Mouse (Mus musculus) forebrain, embryonic 13.5 days (tissue): ENCODE measurements at regions not wholly inside any gene's neighbourhood (a gene's known extent, or its start where the extent isn't known, plus 50 kb on each side); places are given as distances from the start of the nearest gene placed in this dataset.
"Not testable (repeated sequence)": the region's sequence is repeated elsewhere in the genome, so short reads cannot be mapped to it uniquely, and the experiment has no call there.

Source experiments
- ATAC-seq: fragments of 200-750 bp; cut with Nextera tagmentation; 2 replicates; pipeline ENCODE4 v1.8.0; 2017
- H3K27ac ChIP-seq: fragments of 300-500 bp; sonication (generic); 2 replicates; pipeline ENCODE4 v1.5.1; 2015; ENCODE audit warnings: inconsistent platforms, mild to moderate bottlenecking, moderate library complexity
- H3K27me3 ChIP-seq: fragments of 300-500 bp; sonication (generic); 2 replicates; pipeline ENCODE4 v1.6.1; 2015; ENCODE audit warnings: mild to moderate bottlenecking, inconsistent platforms
- H3K36me3 ChIP-seq: fragments of 300-500 bp; sonication (generic); 2 replicates; pipeline ENCODE4 v1.6.1; 2015; ENCODE audit warnings: mild to moderate bottlenecking, inconsistent platforms; ENCODE audit not compliant: poor library complexity, severe bottlenecking
- H3K4me1 ChIP-seq: fragments of 300-500 bp; sonication (generic); 2 replicates; pipeline ENCODE4 v1.6.1; 2015; ENCODE audit warnings: inconsistent platforms
- H3K4me2 ChIP-seq: fragments of 300-500 bp; sonication (generic); 2 replicates; pipeline ENCODE4 v1.6.1; 2015; ENCODE audit warnings: inconsistent platforms, mild to moderate bottlenecking, moderate library complexity
- H3K4me3 ChIP-seq: fragments of 300-500 bp; sonication (generic); 2 replicates; pipeline ENCODE4 v1.5.1; 2015; ENCODE audit warnings: mild to moderate bottlenecking, inconsistent platforms
- H3K9ac ChIP-seq: fragments of 300-500 bp; sonication (generic); 2 replicates; pipeline ENCODE4 v1.6.1; 2015; ENCODE audit warnings: mild to moderate bottlenecking, inconsistent platforms
- H3K9me3 ChIP-seq: fragments of 300-500 bp; sonication (generic); replicated peaks from 2 replicates; pipeline ENCODE4 v1.6.1; 2016; ENCODE audit warnings: inconsistent platforms
- WGBS: fragments of 180-500 bp; shearing (Covaris S2); methylation state at CpG from one replicate; pipeline ENCODE4 v1.1.7; 2015; 5-methylcytosine and 5-hydroxymethylcytosine counted together

DNA sequence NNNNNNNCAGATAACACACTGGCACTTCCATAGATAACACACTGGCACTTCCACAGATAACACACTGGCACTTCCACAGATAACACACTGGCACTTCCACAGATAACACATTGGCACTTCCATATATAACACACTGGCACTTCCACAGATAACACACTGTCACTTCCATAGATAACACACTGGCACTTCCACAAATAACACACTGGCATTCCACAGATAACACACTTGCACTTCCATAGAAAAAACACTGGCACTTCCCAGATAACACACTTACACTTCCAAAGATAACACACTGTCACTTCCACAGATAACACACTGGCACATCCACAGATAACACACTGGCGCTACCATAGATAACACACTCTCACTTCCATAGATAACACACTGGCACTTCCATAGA, 105.7 kb upstream of the Afdn start:
- 69% methylated on average over 1 of the region's 1 CpGs for WGBS
- not testable (repeated sequence) for H3K27ac ChIP-seq, H3K9ac ChIP-seq, H3K4me3 ChIP-seq, H3K36me3 ChIP-seq, H3K4me2 ChIP-seq, H3K27me3 ChIP-seq, ATAC-seq, H3K9me3 ChIP-seq
- H3K4me1 ChIP-seq = peaks cover 40% of the 10 kb centered on the region

DNA sequence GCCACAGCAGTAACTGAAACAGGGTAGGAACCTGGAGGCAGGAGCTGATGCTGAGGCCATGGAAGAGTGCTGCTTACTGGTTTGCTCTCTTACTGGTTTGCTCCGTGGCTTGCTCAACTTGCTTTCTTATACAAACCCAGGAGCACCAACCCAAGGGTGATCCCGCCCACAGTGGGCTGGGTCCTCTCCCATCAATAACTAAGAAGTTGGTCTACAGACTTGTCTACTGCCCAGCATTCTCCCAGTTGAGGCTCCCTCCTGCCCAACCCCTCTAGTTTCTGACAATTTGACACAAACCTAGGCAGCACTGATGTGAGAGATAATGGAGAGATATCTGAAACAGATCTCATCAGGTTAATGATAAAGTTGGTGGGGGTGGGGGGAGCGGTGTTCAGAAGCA, 104.3 kb upstream of the Afdn start:
- WGBS = 20% methylated on average over 3 of the region's 3 CpGs
- H3K27ac ChIP-seq = peak overlapping the region; percentile 65; the same call in 1 of the 2 replicates
- no peaks in the 10 kb centered on the region for H3K27me3 ChIP-seq
- no peaks in the 10 kb centered on the region for H3K9me3 ChIP-seq
- H3K4me2 ChIP-seq = peak overlapping the region; percentile 40
- H3K9ac ChIP-seq = no peak overlapping the region
- peaks cover 42% of the 10 kb centered on the region for H3K4me1 ChIP-seq
- H3K4me3 ChIP-seq = no peak overlapping the region
- no peaks in the 10 kb centered on the region for H3K36me3 ChIP-seq
- ATAC-seq = peak; percentile 15

DNA sequence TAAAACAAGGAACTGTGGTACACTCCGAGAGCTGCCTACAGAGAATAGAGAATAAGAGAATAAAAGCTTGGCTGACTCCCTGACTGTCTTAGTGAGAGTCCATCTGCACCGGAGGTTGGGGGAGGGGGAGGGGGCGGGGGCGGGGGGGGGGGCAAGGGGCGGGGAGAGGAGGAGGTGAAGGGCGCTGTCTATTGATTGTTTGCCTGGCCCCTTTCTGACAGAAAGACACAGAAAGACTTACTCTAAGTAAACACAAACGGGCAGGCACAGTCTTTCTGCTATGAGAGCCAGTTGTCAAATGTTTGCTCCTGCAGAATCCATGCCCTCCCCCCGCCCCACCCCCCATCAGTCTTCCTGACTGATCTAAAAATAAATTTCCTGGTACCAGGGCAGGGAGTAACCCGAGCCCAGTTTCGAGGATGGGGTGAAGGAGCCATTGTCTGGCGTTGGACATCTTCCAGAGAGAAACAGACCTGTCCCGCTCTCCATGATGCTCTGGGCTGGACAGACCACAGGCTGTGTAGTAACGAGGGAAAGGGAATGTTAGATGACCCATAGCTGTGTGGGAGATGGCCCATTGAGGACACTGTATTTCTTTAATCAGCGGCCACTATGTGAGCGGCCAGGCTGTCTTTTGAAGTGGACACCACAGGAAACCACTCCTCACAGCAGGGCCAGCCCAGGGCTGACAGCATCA, 103.7 kb upstream of the Afdn start:
- no peaks in the 10 kb centered on the region for H3K36me3 ChIP-seq
- no peaks in the 10 kb centered on the region for H3K9me3 ChIP-seq
- H3K4me1 ChIP-seq = peaks cover 42% of the 10 kb centered on the region
- H3K9ac ChIP-seq = peak overlapping the region; percentile 41
- no peak overlapping the region for H3K4me3 ChIP-seq
- no peaks in the 10 kb centered on the region for H3K27me3 ChIP-seq
- peak; percentile 60 for ATAC-seq
- peak overlapping the region; percentile 87 for H3K27ac ChIP-seq
- under 1% methylated on average over 10 of the region's 15 CpGs for WGBS
- H3K4me2 ChIP-seq = peak overlapping the region; percentile 40

DNA sequence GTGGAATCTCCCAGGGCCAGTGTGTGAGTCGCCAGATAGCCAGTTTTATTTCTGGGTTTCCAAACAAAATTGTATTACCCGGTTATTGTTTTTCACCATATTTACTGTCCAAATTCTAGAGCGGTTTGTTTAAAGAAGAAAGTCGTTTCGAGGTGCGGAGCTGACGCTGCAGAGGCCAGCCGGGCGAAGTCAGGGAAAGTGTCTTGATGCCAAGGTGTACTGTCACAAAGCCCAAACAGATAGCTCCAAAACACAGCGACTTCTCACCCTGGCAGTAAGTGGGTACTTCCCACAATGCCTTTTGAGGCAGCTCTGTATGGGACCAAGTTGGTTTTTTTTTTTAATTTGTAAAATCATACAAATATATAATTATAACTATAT, 103.2 kb upstream of the Afdn start:
- H3K27ac ChIP-seq = peak overlapping the region; percentile 87
- H3K36me3 ChIP-seq = no peaks in the 10 kb centered on the region
- 24% methylated on average over 10 of the region's 10 CpGs for WGBS
- ATAC-seq = no peak
- H3K9me3 ChIP-seq = no peaks in the 10 kb centered on the region
- H3K4me3 ChIP-seq = no peak overlapping the region
- peaks cover 42% of the 10 kb centered on the region for H3K4me1 ChIP-seq
- no peaks in the 10 kb centered on the region for H3K27me3 ChIP-seq
- peak overlapping the region; percentile 40 for H3K4me2 ChIP-seq
- H3K9ac ChIP-seq = peak overlapping the region; percentile 41; the same call in 1 of the 2 replicates

DNA sequence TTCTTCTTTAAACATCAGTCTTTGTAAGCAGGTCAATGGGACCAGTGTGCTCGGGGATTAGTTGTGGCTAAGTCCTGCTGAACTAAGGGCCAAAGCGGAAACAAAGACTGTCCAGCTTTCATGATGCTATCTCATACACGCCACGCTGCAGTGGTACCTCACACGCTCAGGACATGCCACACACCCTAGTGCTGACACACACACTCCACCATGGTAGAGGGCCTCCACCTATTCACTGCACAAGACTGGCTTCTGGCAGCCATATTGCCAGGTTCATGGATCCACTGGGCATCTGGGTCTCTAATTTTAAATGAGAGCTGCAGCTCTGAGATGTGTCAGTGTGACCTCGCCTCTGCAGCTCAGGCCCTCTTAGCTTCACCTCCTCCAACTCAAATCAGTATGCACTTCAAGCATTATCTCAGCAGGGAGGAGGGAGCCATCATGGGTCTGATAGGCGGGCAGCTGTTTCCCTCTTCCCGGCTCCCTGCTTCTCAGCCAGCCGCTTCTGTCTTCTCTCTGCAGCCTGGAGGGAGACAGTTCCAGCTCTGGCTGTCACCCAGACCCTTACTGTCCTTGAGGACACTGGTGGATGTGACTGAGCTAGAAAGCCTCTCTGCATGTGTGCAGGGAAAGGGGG, 102.6 kb upstream of the Afdn start:
- WGBS = 18% methylated on average over 9 of the region's 9 CpGs
- Histone ChIP-seq H3K4me1 (peaks cover 42% of the 10 kb centered on the region), H3K9me3 (no peaks in the 10 kb centered on the region), H3K27me3 (no peaks in the 10 kb centered on the region), H3K4me3 (no peak overlapping the region), H3K27ac (peak overlapping the region; percentile 87), H3K9ac (no peak overlapping the region), H3K4me2 (no peak overlapping the region), H3K36me3 (no peaks in the 10 kb centered on the region)
- ATAC-seq = peak; percentile 76

DNA sequence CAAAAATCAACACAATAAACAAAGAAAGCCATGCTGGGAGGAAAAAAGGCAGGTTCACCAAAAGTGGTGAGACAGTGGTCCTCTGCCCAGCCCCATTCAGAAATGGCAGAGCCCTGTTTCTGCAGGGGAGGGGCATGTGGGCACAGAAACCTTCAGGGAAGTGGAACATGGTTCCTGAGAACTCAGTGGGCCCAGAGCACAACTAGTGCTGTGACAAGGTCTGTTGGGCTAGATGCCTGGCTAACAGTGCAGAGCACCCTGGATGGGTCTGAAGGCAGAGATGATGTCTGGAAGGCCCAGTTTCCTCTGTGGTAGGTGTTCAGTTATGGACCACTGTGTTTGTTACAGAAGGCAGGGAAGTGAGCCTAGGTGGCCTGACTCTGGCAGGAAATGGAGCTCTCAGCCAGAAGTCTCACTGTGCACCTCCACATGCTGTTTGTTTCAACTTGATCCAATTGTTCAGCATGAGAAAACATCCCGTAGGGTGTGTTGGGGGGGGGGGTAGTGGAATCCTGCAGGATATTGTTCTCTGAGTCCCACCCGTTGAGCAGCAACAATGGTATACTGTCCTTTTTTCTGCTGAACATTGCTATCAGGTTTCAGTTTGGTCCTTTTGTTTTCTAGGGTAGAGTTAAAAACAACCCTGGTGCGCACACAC, 101.9 kb upstream of the Afdn start:
- H3K36me3 ChIP-seq = no peaks in the 10 kb centered on the region
- no peaks in the 10 kb centered on the region for H3K27me3 ChIP-seq
- no peak overlapping the region for H3K4me2 ChIP-seq
- no peak overlapping the region for H3K4me3 ChIP-seq
- ATAC-seq = peak; percentile 23; the same call in 1 of the 2 replicates
- H3K27ac ChIP-seq = peak overlapping the region; percentile 87
- H3K4me1 ChIP-seq = peaks cover 42% of the 10 kb centered on the region
- WGBS = 11% methylated on average over 3 of the region's 3 CpGs
- H3K9ac ChIP-seq = no peak overlapping the region
- H3K9me3 ChIP-seq = no peaks in the 10 kb centered on the region

DNA sequence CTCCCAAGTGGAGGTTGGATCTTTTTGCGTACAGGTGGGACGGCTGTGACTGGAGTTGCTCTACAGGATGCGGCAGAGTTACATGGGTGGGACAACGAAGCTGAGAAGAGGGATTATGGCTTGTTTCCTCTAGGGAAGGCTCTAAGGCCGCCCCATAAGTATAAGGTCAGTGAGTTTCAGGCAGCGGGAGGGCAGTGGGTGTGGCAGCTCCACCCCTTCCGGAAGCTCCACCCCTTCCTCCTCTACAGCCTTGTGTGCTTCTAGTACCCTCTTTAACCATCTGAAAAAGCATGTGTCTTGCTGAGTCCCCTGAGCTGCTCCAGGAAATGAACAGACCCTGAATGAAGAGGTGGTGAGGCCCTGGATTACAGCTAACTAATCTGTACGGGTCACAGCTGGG, 101.2 kb upstream of the Afdn start:
- ATAC-seq = no peak
- 7% methylated on average over 8 of the region's 8 CpGs for WGBS
- H3K4me3 ChIP-seq = no peak overlapping the region

DNA sequence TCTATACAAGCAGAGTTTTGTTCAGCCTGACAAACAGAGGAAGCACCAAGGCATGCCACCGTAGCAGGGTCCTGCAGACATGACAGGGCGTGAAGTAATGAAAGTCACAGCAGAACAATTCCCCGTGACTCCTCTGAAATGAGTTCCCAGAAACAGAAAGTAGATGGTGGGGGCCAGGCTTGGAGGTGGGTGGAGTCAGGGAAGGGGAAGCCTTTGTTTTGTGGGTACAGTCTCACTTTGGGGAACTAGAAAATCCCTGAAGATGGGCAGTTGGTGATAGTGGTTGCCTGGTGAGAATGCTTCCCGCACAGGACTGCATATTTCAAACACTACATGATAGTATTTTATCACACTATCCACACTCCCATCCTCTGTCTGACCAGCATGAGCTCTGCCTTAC, 100.4 kb upstream of the Afdn start:
- 74% methylated on average over 4 of the region's 4 CpGs for WGBS
- Histone ChIP-seq H3K4me3 (no peak overlapping the region), H3K9ac (no peak overlapping the region), H3K36me3 (no peaks in the 10 kb centered on the region), H3K9me3 (no peaks in the 10 kb centered on the region), H3K4me2 (no peak overlapping the region), H3K27me3 (no peaks in the 10 kb centered on the region), H3K4me1 (peaks cover 42% of the 10 kb centered on the region), H3K27ac (no peak overlapping the region)
- ATAC-seq = no peak

More for the DNA sequence above, 101.2 kb upstream of the Afdn start:
- H3K9ac ChIP-seq = no peak overlapping the region
- H3K27ac ChIP-seq = peak overlapping the region; percentile 87
- H3K36me3 ChIP-seq = no peaks in the 10 kb centered on the region
- no peaks in the 10 kb centered on the region for H3K27me3 ChIP-seq
- H3K4me1 ChIP-seq = peaks cover 42% of the 10 kb centered on the region
- H3K4me2 ChIP-seq = no peak overlapping the region
- H3K9me3 ChIP-seq = no peaks in the 10 kb centered on the region

DNA sequence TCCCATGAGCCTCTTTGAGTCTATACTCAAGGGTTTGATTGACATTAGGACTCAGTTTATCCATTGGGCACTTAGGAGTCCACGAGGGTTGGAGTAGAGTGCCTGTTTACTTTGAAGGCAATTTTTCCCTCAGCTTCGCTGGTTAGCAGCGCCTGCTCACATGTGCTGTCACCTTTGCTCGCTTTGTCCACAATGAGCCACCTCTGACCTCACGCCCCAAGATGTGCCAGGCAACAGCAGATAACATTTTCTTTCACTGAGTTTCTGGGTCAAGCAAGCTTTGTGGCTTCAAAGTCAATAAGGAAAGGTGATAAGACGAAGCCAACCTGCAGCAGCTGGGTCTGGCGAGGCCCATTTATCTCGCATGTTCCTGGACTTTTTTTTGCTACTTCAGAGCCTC, 99.3 kb upstream of the Afdn start:
- H3K4me1 ChIP-seq = peaks cover 39% of the 10 kb centered on the region

DNA sequence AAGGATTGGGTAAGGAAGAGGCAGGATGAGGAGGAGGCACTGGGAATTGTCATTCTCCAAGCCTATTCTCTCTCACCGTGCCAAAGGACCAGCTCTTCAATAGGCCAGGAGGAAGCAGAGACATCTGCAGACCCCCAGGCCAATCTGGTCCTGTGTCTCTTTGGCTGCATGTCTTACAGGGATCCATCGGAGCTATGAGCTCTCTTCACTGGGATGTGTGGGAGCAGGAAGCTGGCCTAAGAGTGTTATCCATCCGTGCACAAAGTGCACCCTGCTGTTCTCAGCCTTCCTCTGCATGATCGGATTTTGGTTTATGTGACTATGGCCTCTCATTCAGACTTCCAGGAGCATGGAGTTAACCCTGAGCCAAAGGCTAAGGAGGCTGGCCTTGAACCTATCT, 98.2 kb upstream of the Afdn start:
- no peak overlapping the region for H3K4me2 ChIP-seq
- H3K4me1 ChIP-seq = peaks cover 40% of the 10 kb centered on the region
- H3K27me3 ChIP-seq = no peaks in the 10 kb centered on the region
- no peak overlapping the region for H3K27ac ChIP-seq
- no peak overlapping the region for H3K4me3 ChIP-seq
- no peak overlapping the region for H3K9ac ChIP-seq
- ATAC-seq = no peak
- WGBS = 54% methylated on average over 4 of the region's 4 CpGs
- H3K9me3 ChIP-seq = no peaks in the 10 kb centered on the region
- no peaks in the 10 kb centered on the region for H3K36me3 ChIP-seq

More for the DNA sequence above, 99.3 kb upstream of the Afdn start:
- ATAC-seq = no peak
- no peak overlapping the region for H3K9ac ChIP-seq
- H3K36me3 ChIP-seq = no peaks in the 10 kb centered on the region
- H3K27ac ChIP-seq = no peak overlapping the region
- 88% methylated on average over 8 of the region's 8 CpGs for WGBS
- no peak overlapping the region for H3K4me2 ChIP-seq
- H3K4me3 ChIP-seq = no peak overlapping the region
- no peaks in the 10 kb centered on the region for H3K9me3 ChIP-seq
- H3K27me3 ChIP-seq = no peaks in the 10 kb centered on the region
